Mouse (Mus musculus) adrenal gland, postnatal 14 days (tissue): ENCODE measurements around the gene Apol10a. TPM values are rescaled to one million over a fixed set of nuclear protein-coding genes. Genes with fewer than 3 reads are reported as not detected.
"Not testable (repeated sequence)": the region's sequence is repeated elsewhere in the genome, so short reads cannot be mapped to it uniquely, and the experiment has no call there.

Source experiments
- DNase-seq: peaks from one replicate; pipeline ENCODE4 v3.0.0; 2021; ENCODE audit warnings: mixed read lengths
- long read RNA-seq, 2 experiments: library from polyadenylated mRNA; stranded (forward); transcript quantifications; one replicate each; pipeline ENCODE4 v2.0.0; 2021
- total RNA-seq: library from RNA; stranded (reverse); gene quantifications from 2 replicates; pipeline ENCODE4 v1.2.3, GENCODE M21; 2021

Apol10a gene
- total RNA-seq = not detected in 2 replicates
- long read RNA-seq, experiment 1 = 0 reads
- long read RNA-seq, experiment 2 = 0 reads

GRCm38 (mm10) chr15:77476693-77477092 lies at the start of gene Apol10a:
Gene Apol10a (plus strand): TSS chr15:77477047.
- DNase-seq = not testable (repeated sequence)

GRCm38 (mm10) chr15:77428690-77429448 lies 48.0 kb upstream of the Apol10a start:
- not testable (repeated sequence) for DNase-seq

GRCm38 (mm10) chr15:77444746-77445145 lies 32.1 kb upstream of the Apol10a start:
- peak; percentile 5 for DNase-seq

- not testable (repeated sequence) for DNase-seq
These were observed 31.2 kb upstream of the Apol10a start for GRCm38 (mm10) chr15:77445668-77446067.

- DNase-seq = not testable (repeated sequence)
These were observed 29.5 kb upstream of the Apol10a start, which contains the start of gene Apol7b for GRCm38 (mm10) chr15:77447392-77447791. Gene Apol7b (minus strand): TSS chr15:77447492.

GRCm38 (mm10) chr15:77449927-77450326 lies 26.9 kb upstream of the Apol10a start:
- peak; percentile 49 for DNase-seq

- not testable (repeated sequence) for DNase-seq
These were observed 2.0 kb upstream of the Apol10a start for GRCm38 (mm10) chr15:77474699-77475390.

GRCm38 (mm10) chr15:77482140-77482794 lies 5.4 kb downstream of the Apol10a start:
- no peak for DNase-seq

- DNase-seq = not testable (repeated sequence)
These were observed 16.3 kb downstream of the Apol10a start for GRCm38 (mm10) chr15:77493181-77493580.

- not testable (repeated sequence) for DNase-seq
These were observed 17.8 kb downstream of the Apol10a start for GRCm38 (mm10) chr15:77494694-77495093.

- not testable (repeated sequence) for DNase-seq
These were observed 31.1 kb downstream of the Apol10a start, which contains the start of gene Apol11a for GRCm38 (mm10) chr15:77507966-77508365. Gene Apol11a (plus strand): TSS chr15:77508271.

- not testable (repeated sequence) for DNase-seq
These were observed 43.7 kb downstream of the Apol10a start for GRCm38 (mm10) chr15:77520596-77520995.

- DNase-seq = peak; percentile 82
These were observed 46.5 kb downstream of the Apol10a start for GRCm38 (mm10) chr15:77523186-77523843.

GRCm38 (mm10) chr15:77533216-77533615 lies 56.4 kb downstream of the Apol10a start, which contains the start of gene Apol7c:
Gene Apol7c (minus strand): TSS chr15:77533316.
- DNase-seq = no peak

- DNase-seq = not testable (repeated sequence)
These were observed 62.4 kb downstream of the Apol10a start for GRCm38 (mm10) chr15:77539221-77539620.

Other genes starting within 250 kb of the Apol10a start
- gene Rbfox2, start 170.0 kb upstream of the Apol10a start, total RNA-seq = 51.4 and 54.9 TPM in 2 replicates
- 0.41 and 4.8 TPM in 2 replicates for gene Apol7a, start 77.9 kb upstream of the Apol10a start, total RNA-seq
- 0.23 and 0.85 TPM in 2 replicates for gene Apol9a, start 65.9 kb upstream of the Apol10a start, total RNA-seq
- 0.15 TPM in 1 of 2 replicates, not detected in the other for gene Apol7b, start 29.6 kb upstream of the Apol10a start, total RNA-seq
- 0.19 and 0.41 TPM in 2 replicates for gene Apol11a, start 31.2 kb downstream of the Apol10a start, total RNA-seq
- 3.7 TPM in 1 of 2 replicates, not detected in the other for gene Apol7c, start 56.3 kb downstream of the Apol10a start, total RNA-seq
- gene 1700025B11Rik, start 84.8 kb downstream of the Apol10a start, total RNA-seq = not detected in 2 replicates
- 0.22 and 0.83 TPM in 2 replicates for gene Apol10b, start 119.1 kb downstream of the Apol10a start, total RNA-seq
- not detected in 2 replicates for gene Gm36245, start 122.2 kb downstream of the Apol10a start, total RNA-seq
- 1.5 and 1.6 TPM in 2 replicates for gene Apol11b, start 166.2 kb downstream of the Apol10a start, total RNA-seq
- 1.3 TPM in 1 of 2 replicates, not detected in the other for gene Apol7e, start 221.8 kb downstream of the Apol10a start, total RNA-seq